Mouse (Mus musculus) testis, adult 2 months (tissue): ENCODE results near the gene Cobll1. TPM values are rescaled to one million over a fixed set of nuclear protein-coding genes. Genes with fewer than 3 reads are reported as not detected.

Experiments
- H3K27ac ChIP-seq: fragments of 200-500 bp; 2 replicates; pipeline ENCODE4 v1.5.1; 2012; ENCODE audit warnings: low read depth, low read length; ENCODE audit not compliant: control insufficient read depth, insufficient read depth
- H3K27me3 ChIP-seq: fragments of 200-500 bp; 2 replicates; pipeline ENCODE4 v1.6.1; 2012; ENCODE audit warnings: mild to moderate bottlenecking, low read length, moderate library complexity; ENCODE audit not compliant: control insufficient read depth, insufficient read depth
- H3K36me3 ChIP-seq: fragments of 200-500 bp; 2 replicates; pipeline ENCODE4 v1.6.1; 2012; ENCODE audit warnings: mild to moderate bottlenecking, low read length; ENCODE audit not compliant: control insufficient read depth, insufficient read depth
- H3K4me1 ChIP-seq: fragments of 200-500 bp; 2 replicates; pipeline ENCODE4 v1.6.1; 2012; ENCODE audit warnings: low read length; ENCODE audit not compliant: control insufficient read depth, insufficient read depth
- H3K4me3 ChIP-seq: fragments of 200-500 bp; 2 replicates; pipeline ENCODE4 v1.5.1; 2012; ENCODE audit warnings: low read depth, mild to moderate bottlenecking, low read length, moderate library complexity, mixed read lengths; ENCODE audit not compliant: control insufficient read depth
- CTCF ChIP-seq: fragments of 200-500 bp; IDR thresholded peaks from 2 replicates; pipeline ENCODE4 v1.5.1; 2012; ENCODE audit warnings: low read depth, mild to moderate bottlenecking, inconsistent platforms, low read length, moderate library complexity; ENCODE audit not compliant: control insufficient read depth, insufficient read depth, insufficient replicate concordance
- POLR2A ChIP-seq: fragments of 200-500 bp; IDR thresholded peaks from 2 replicates; pipeline ENCODE4 v1.6.1; 2012; ENCODE audit warnings: low read depth, mild to moderate bottlenecking, inconsistent platforms, low read length, moderate library complexity; ENCODE audit not compliant: control insufficient read depth
- polyA plus RNA-seq: library from polyadenylated mRNA; depleted of rRNA; stranded (reverse); fragments of >200 nt; gene quantifications from 2 replicates; pipeline ENCODE4 v1.2.3, GENCODE M21; 2012

Cobll1 gene
- polyA plus RNA-seq, 1 experiment, result 3.6 TPM

GRCm38 (mm10) chr2:65195233-65196010, 43.8 kb downstream of the Cobll1 start:
- Histone ChIP-seq H3K36me3 (no peaks in the 10 kb centered on the region), H3K27ac (no peak overlapping the region), H3K27me3 (no peaks in the 10 kb centered on the region), H3K4me1 (no peaks in the 10 kb centered on the region), H3K4me3 (no peak overlapping the region)
- TF ChIP-seq CTCF (no peak), POLR2A (no peak)

DNA sequence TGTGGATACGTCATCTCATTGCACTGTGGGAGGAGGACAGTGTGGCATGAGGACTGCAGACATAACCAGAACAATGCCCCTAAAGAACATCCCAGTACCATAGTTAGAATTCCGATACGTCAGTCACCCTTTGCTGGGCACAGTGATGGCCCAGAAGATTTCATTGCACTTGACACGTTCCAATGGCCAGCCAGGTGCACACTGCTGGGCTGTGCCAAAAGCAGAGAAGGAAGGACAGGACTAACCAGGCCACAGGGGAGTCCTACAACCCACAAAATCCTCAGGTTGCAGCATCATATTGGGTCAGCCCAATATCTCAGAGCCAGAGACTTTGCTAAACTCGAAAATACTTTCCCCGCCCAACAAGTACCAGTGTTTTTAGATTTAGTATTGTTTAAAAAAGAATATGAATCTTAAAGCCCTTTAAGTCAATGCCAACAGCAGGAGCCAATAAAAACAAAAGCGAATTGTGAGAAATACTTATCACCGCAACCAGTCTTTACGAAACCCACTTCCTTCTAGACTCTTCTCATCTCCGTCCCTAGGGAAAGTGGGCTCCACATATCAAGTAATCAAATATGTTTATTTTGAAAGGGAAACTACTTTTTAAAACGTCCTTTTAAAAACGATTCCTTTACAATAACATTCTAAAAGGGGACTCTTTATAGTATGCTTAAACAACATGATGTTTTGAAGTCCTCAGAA, 46.0 kb downstream of the Cobll1 start:
- Histone ChIP-seq H3K4me3 (no peak overlapping the region), H3K27ac (no peak overlapping the region), H3K27me3 (no peaks in the 10 kb centered on the region), H3K4me1 (no peaks in the 10 kb centered on the region), H3K36me3 (no peaks in the 10 kb centered on the region)
- TF ChIP-seq CTCF, result no peak
- TF ChIP-seq POLR2A, result no peak

- H3K27ac ChIP-seq, result no peak overlapping the region
- no peaks in the 10 kb centered on the region for H3K4me1 ChIP-seq
- no peak overlapping the region for H3K4me3 ChIP-seq
- TF ChIP-seq CTCF (no peak), POLR2A (no peak)
- no peaks in the 10 kb centered on the region for H3K27me3 ChIP-seq
- H3K36me3 ChIP-seq, result no peaks in the 10 kb centered on the region
Observed at GRCm38 (mm10) chr2:65191398-65191797, 47.8 kb downstream of the Cobll1 start.

- Histone ChIP-seq H3K27me3 (no peaks in the 10 kb centered on the region), H3K27ac (no peak overlapping the region), H3K36me3 (no peaks in the 10 kb centered on the region), H3K4me1 (no peaks in the 10 kb centered on the region), H3K4me3 (no peak overlapping the region)
- TF ChIP-seq CTCF (no peak), POLR2A (no peak)
Observed at GRCm38 (mm10) chr2:65189346-65189745, 49.9 kb downstream of the Cobll1 start.

- Histone ChIP-seq H3K4me1 (no peaks in the 10 kb centered on the region), H3K27ac (no peak overlapping the region), H3K36me3 (no peaks in the 10 kb centered on the region), H3K27me3 (no peaks in the 10 kb centered on the region), H3K4me3 (no peak overlapping the region)
- TF ChIP-seq CTCF (no peak), POLR2A (no peak)
Observed at GRCm38 (mm10) chr2:65188585-65188984, 50.6 kb downstream of the Cobll1 start.

- Histone ChIP-seq H3K27me3 (no peaks in the 10 kb centered on the region), H3K27ac (no peak overlapping the region), H3K36me3 (no peaks in the 10 kb centered on the region), H3K4me3 (no peak overlapping the region), H3K4me1 (no peaks in the 10 kb centered on the region)
- TF ChIP-seq POLR2A (no peak), CTCF (no peak)
Observed at GRCm38 (mm10) chr2:65187652-65188051, 51.6 kb downstream of the Cobll1 start.

GRCm38 (mm10) chr2:65187164-65187563, 52.0 kb downstream of the Cobll1 start:
- Histone ChIP-seq H3K27me3 (no peaks in the 10 kb centered on the region), H3K36me3 (no peaks in the 10 kb centered on the region), H3K4me3 (no peak overlapping the region), H3K4me1 (no peaks in the 10 kb centered on the region), H3K27ac (no peak overlapping the region)
- TF ChIP-seq POLR2A, result no peak
- no peak for TF ChIP-seq CTCF

DNA sequence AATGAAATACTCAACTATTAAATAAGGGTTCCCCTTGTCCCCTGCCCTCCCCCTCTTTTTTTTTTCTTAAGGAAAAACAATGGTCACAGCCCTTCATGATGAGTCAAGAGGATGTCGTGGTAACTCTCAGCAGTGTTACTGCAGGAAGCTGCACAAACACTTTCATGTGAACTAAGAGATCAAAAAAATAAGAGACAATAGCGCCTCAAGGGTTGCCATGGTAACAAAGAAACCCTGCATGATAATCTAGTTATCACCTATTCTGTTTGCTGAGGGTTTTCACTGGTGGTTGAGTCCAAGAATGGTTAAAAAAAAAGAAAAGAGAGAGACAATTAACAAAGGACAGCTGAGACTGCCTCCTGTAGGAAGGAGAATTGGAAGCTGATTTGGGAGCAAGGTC, 56.5 kb downstream of the Cobll1 start:
- H3K27me3 ChIP-seq, result no peaks in the 10 kb centered on the region
- no peak overlapping the region for H3K4me3 ChIP-seq
- no peaks in the 10 kb centered on the region for H3K36me3 ChIP-seq
- TF ChIP-seq CTCF, result no peak
- TF ChIP-seq POLR2A, result no peak
- no peaks in the 10 kb centered on the region; the same call in 1 of the 2 replicates for H3K4me1 ChIP-seq
- H3K27ac ChIP-seq, result no peak overlapping the region
